Mouse (Mus musculus) CD4-positive helper T cell, adult 2 months (primary cell): ENCODE measurements around the gene Tmem60.
A peak's percentile ranks its signal among the peaks of the same experiment; 100 is the strongest.

ENCODE experiments used
- DNase-seq: peaks from one replicate; pipeline ENCODE4 v3.0.0-alpha.2; 2012; ENCODE audit warnings: low read depth, missing footprints, low spot score

The Tmem60 gene

DNA sequence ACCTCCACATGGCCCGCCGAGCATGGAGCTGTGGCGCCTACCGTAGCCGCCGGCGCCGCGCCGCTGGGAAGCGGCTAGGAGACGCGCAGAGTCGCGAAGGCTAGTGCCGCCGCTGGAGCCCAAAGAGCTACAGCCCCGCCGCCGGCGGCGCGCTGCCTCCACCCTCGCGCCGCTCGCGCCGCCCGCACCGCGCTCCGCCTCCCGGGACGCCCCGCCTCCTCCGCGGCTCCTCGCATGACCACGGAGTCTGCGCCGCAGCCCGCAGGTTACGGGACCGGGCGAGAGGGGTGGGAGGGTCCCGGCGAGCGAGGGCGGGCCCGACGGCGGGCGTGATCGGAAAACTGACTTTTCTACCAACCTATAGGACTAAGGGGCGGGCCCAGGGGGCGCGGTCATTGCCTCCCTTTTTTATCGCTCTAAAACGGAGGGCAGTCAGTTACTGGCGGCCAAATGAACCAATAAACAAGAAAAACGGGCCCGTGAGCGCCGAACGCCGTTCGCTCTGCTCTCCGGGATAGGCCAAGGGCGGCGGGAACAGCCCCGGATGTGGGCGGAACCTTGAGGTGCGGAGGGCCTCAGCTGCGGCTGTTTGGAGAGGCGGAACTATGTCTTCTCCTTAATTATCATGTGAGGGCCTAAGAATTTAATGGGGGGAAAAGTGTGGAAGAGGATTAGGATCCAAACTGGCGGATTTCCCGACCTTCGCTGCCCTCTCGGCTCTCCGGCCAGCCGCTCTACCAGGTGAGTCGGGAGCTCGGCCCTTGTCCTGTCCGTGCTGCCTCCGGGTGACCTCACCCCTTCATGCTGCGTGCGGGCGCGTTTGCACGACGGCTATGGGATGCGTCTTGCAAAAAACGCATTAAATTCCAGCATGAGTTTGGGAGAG lies at the start of gene Tmem60, which contains the start of gene Phtf2:
Gene Tmem60, plus strand, starts transcription at position 277 of the 886 bp plus-strand sequence.
Gene Phtf2, minus strand, starts transcription at position 210 of the 886 bp plus-strand sequence.
- peak; percentile 99 for DNase-seq

DNA sequence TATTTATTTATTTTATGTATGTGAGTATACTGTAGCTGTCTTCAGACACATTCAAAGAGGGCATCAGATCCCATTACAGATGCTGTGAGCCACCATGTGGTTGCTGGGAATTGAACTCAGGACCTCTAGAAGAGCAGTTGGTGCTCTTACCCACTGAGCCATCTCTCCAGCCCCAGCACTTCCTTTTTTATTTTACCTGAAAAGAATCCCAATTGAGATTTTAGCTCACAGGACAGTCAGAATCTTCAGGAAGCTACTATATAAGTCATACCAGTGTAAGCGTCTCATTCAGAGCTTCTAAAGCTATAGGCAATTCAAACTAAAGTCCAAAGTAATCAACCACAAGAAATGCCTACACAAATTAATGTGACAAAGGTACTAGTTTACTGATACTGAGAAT lies 47.6 kb upstream of the Tmem60 start:
- no peak for DNase-seq

DNA sequence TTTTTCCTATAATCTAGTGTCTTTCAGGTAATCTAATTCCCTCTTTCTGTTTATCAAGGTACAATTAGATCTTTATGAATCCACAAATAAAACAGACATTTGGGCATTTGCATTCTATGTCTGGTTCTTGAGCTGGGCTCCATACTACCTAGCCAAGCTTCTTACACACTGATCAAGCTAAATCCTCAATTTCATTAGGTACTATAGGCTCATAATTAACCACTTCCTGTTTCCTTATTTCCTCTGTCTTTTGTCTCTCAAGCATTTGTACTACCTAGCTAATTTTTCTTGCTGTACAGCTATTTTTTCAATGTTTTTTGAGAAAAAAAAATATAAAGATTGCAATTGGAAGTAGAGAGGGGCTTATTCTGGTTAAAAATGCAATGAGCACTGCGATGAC lies 44.9 kb upstream of the Tmem60 start:
- DNase-seq = no peak

DNA sequence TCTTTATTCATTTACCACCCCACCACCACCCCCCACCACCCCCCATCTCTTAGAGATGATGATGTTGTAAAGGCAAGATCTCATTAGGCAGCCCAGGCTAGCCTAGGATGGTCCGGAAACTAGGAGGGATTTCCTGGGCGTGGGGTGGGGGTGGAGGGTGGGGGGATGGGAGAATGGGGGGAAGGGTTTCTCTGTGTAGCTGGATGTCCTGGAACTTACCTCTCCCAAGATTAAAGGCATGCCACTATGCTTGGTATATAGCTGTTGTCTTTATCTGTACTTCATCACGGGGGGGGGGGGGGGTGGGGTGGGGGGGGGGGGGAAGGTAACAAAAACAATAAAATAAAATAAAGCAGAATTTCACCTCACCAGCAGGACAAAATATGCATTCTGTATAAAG lies 38.6 kb upstream of the Tmem60 start:
- DNase-seq = no peak

DNA sequence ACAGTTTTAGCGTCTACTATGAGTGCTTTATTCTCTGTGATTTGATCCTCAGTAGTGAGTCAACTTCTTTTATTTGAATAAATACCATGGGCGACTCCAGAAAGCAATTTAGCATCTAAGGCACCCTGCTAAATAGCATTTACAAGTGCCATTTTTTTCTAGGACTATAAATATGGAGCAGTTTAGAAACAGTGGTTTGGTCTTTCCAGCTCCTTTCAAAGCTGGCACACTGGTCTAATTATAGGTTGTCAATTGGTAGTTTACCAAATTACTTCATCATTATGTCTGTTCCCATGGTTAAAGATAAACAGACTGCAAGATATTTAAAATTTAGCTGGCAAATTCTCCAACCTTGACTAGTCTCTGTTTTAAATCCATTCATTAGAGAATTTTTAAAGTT lies 38.2 kb upstream of the Tmem60 start:
- DNase-seq = no peak

DNA sequence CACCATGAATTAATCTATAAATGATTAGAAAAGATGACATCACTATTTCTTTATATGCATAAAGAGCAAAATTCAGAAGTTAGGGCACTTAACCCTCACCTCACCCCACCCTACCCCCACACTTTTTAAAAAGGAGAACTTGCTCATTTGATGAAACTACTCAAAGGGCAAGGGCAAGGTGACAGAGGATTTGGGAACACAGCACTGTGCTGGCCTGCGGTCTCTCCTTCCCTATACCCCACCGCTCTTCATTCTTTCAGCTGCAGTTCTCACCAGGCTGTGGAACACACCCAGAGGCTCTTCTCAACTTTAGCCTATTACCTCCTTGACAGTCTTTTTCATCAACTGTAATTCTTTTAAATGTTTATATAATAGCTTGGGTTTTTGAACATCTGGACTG lies 35.0 kb upstream of the Tmem60 start:
- no peak for DNase-seq

DNA sequence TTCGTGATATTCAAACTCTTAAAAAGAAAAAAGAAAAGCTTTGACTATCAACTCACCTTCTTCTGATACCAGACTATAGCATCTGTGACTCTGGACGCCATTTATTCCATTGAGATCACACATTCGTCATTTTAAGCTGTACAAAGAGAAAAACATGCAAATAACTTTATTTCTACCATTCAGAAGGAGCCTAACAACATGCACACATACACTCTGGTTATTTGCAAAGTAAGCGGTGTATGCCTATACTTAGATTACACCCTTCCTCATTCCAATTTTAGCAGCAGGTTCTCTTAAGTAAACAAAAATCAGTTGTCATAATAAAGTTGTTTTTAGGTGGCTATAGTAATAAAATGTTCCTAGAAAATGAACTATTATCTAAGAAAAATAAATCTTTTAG lies 26.9 kb upstream of the Tmem60 start:
- DNase-seq = no peak

DNA sequence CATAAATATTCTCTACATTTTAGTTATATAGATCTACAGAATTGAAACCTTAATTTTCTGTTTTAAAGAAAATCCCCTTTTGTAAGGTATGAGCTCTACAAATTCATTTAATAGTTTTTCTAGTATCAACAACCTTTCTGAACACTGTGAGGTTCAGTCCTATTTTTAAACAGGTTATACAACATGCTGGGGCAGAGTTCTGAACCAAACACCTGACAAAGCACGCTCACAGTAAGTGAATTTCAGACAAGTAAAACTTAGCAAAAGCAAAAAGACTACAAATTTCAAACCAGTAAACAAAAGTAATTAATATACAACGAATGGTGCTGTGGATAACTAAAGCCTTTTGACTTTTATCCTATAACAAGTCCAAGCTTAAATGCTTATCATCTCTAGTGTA lies 23.6 kb upstream of the Tmem60 start:
- no peak for DNase-seq

DNA sequence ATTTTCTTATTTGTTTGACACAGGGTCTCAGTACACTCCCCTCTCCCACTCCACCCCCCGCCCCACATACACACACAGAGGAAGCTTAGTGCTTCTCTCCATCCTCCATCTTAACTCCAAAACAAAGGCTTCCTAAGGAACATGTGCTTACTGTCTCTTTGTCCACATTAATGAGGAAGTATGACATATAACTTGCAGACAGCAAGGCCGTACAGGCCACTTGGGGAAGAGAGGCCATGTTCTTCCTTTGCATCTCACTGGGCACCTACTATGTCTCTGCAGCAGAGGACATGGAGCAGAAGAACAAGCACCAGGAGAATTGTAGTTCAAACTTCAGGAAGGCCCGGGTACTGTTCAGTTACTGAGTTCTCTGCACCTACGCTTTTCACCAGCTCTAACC lies 21.4 kb upstream of the Tmem60 start:
- DNase-seq = no peak

DNA sequence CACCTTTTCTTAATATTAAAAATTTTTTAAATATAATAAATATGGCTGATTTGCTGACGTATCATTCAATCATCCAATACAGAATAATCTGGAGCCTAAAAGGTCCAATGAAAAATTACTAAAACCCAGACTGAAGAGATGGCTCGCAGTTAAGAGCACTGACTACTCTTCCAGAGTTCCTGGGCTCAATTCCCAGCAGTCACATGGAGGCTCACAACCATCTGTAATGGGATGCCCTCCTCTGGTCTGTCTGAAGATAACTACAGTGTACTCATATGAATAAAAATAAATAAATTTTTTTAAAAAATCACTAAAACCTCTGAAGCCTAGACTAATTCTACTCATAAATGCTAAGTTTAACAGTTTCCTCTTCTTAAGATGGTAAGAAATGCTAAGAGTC lies 20.1 kb upstream of the Tmem60 start:
- DNase-seq = no peak

DNA sequence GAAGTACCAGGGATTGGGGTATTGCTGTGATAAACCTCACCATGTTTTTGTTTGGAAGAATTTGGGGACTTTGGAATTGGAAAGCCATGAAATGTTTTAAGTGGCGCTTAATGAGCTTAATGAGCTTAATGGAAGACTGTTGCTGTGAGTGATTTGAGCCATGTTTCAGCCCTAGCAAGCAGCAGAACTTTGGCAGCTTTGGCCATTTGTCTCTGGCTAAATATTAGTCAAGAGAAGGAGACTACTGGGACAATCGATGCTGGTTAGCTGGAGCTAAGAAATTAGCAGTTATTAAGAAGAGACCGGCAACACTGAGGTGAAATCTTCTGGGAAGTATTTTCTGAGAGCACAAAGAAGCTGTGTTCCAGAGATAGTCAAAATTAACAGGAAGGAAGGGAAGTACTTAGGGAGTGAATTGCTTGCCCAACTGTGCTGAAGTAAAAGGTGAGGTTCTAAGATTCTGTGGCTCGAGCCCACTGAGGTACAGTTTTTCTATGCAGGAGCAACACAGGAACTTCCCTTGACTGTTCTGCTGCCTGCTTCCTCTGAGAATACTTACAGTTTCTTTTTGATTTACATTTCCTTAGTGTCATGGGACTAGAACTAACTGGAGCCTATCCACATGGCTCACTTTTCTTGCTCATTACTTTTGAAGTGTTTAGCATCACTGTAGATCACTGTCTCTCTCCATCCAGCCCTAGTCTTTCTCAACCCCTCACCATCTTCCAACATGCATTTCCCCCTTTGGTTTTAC lies 17.6 kb upstream of the Tmem60 start:
- DNase-seq = no peak

DNA sequence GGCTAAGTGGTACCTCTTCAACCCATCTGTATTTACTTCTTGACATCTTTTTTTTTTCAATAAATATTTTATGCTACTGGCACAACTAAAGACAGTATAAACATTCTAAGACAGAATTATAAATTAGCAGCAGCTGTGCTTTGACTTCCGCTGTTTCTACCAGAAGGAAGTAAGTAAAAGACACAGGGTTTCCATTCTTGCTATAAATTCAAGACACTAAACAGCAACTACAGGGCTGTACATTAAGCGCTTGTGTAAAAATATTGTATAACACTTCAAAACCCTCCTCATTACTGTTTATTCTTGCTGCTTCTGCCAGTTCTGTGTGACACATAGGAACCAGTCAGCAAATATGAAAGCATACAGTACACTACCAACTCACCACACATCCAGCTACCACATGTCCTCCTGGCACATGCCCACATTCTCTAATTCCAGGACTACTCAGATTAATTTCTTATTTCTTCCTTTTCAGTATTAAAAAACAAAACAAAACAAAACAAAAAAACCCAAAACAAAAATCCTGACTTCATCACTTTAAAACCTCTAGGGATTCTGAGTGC lies 16.7 kb upstream of the Tmem60 start:
- DNase-seq = no peak

DNA sequence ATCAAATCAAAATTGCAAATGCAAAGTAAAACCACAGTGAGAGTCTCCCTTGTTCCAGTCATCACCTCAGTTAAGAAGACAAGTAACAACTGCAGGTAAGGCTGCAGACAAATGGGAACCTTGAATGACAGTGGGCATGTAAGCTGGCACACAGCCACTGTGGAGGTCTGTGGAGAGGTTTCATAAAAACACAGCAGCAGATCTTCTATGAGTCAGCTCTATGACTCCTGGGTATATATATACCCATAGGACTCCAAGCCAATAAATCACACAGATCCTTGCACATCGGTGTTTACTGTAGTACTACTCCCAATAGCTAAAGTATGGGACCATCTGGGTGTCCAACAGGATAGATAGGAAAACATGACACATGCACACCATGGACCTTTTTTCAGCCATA lies 8.8 kb upstream of the Tmem60 start:
- no peak for DNase-seq

DNA sequence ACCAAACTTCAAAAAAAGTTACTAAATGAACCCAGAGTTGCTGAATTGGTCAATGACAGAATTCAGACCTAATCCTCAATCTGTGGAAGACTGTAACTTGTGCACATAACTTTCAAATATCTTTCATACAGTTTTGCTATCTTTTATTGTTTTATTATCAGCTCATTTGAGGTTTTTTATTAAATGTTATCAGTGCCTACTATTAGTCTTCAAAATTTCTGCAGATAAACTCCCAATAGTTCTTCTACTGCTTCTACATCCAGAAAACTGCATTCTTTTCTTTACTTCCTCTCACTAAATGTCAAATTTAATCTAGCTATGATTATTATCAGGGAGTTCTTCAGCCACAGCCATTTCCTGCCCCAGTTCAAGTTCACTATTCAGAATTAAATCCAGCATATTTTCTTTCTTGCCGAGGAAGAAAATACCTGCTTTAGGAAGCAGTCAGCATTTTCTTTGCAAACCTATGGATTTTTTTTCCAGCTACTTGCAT lies 5.0 kb upstream of the Tmem60 start:
- no peak for DNase-seq

DNA sequence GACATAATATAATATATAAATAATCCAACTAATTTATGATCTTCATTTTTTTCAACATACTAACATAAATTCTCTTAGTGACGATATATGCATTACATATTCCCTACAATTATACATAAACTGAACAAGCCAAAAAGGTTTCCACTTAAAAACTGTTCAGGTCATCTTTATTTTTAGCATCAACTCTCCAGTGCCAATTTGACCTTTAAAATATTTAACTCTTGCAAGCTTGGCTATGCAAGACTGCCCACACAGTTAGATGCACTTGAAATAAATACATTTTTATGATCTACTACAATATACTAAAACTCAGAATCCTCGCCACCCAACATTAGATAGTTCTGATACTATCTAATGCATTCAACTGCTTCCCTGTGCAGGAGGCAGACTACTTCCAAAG lies 1.6 kb upstream of the Tmem60 start:
- no peak for DNase-seq

DNA sequence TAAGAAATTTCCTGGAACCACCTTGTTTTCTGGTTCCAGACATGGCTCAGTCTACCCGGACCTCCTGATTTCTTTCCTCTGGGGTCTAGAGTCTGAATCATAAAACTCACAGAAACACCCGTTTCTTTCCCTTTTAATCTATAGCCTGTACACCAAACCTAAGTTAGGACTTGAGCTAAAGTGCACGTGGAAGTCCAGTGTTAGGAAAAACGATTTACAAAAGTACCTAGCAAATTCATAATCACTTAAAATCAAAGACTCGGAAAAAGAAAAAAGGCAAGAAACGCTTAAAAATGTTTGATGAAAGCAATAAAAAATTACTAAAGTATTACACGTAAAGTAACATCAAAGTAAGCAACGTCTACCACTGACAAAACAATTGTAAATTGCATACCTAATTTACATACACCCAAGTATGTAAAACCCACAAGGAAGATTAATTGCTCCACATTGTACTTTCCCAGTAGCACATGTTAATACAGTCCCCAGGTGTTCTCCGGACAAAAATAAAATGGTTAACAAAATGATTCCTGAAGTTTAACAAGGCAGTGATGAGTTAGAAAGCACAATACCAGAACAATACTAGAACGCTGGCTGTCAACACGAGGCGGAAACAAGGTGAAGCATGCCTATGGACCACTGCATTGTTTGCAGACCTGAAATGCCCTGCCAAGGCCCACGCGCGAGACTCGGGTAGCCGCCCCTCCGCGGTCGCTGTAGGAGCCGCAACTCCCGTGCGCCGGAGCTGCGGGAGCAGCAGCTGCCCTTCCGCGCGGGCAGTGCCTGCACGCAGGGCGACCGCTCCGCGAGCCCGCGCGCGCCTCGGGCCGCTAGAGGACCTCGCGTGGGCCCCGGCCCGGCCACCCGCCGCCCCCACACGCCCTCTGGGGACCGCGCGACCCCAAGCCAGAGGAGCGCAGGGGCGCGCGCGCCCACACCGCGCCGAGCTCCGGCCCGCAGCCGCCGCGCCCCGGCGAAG lies 905 bp upstream of the Tmem60 start:
- peak; percentile 67 for DNase-seq

DNA sequence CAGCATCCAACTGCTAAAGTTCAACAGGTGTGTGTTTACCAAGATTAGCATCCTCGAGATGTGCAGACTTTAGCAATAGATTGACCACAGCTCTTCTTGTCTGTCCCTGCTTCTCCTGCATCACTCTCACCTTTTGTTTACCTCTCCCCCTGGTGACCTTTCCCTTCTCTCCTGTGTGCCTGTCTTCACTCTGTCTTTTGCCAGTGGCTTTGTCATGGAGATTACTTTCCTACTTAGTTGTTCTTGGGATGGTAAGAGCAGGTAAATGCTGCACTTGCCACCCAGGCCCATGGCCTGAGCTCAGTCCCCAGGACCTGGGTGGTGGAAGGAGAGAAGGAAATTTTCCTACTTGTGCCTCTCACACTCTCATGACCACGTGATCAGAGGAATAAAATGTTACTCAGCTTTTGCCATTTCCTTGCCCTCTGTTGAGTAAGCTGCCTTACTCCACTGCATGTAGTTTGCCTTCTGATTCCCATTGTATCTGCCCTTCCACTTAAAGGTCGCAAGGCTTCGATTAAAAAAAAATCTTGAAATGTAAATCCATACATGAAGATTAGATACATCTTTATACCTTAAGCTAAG lies 2.1 kb downstream of the Tmem60 start:
- DNase-seq = no peak

DNA sequence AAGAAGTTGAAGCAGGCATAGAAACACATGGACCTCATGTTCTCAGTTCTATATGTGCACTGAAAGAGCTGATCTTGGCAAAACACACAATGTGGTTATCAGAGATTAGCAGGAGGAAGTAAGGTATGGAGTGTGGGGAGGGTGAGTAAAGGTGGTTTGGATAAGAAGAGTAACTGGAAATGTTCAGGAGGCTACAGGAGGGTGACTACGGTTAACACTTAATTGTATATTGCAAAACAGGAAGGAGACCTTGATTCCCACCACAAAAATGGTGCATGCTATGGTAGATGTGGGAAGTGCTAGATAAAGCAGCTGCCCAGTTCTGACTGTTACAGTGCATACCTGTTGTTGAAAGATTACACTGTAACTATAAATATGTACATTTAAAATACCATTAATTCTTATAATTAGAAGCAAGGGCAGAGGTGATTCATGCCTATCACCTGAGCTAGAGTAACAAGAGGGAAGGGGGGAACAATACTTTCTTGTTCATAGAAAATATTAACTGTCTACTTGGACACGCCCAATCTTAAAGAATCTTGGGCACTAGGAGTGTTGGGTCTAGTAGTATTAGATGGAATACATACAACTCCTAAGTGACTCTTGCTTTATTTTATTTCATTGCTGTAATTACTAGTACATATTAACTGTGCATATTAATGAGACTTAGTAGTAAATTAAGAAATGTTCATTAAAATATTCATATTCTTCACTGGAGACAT lies 15.6 kb downstream of the Tmem60 start:
- no peak for DNase-seq

DNA sequence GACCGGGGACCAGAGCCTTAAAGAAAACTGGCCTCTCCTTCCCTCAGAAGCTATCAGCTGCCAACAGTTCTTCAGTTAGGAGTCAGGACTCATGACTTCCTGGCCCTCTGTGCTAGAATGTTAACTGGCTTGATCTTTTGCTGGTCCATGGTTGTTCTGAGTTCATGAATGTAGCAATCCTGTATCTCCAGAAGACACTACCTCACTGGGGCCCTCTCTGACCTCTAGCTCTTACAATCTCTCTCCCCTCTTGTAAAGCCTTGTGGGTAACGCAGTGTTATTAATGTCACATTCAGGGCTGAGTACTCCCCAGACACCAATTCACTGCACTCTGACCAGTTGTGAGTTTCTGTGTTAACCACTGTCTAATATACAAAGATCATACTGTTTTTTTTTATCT lies 22.7 kb downstream of the Tmem60 start:
- no peak for DNase-seq

DNA sequence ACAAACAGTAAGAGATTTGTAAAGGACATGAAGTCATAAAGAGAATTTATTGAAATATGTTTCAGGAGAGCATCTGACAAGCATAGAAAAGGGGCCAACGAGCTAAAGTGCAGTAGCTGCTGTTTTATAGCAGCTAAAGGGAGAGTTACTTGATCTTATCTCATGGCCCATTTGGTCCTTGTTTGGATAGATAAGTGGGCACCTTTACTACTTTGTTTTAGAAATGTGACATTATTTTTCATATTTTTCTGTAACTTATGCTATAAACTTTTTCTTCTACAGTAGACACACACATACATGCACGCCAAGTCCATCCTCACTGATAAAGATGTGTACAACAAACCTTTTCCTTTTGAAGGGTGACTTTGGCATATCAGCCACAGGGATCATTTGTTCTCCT lies 23.4 kb downstream of the Tmem60 start:
- no peak for DNase-seq
